Mouse (Mus musculus) stomach, postnatal 0 days (tissue): ENCODE measurements around the gene Chuk.

Experiments used
- CTCF ChIP-seq: IDR thresholded peaks from 2 replicates; pipeline ENCODE4 v1.5.1; 2016; ENCODE audit warnings: antibody characterized with exemption, low read depth, mild to moderate bottlenecking, moderate library complexity
- EP300 ChIP-seq: optimal IDR thresholded peaks from 2 replicates; pipeline ENCODE3; 2016; ENCODE audit warnings: antibody characterized with exemption

DNA sequence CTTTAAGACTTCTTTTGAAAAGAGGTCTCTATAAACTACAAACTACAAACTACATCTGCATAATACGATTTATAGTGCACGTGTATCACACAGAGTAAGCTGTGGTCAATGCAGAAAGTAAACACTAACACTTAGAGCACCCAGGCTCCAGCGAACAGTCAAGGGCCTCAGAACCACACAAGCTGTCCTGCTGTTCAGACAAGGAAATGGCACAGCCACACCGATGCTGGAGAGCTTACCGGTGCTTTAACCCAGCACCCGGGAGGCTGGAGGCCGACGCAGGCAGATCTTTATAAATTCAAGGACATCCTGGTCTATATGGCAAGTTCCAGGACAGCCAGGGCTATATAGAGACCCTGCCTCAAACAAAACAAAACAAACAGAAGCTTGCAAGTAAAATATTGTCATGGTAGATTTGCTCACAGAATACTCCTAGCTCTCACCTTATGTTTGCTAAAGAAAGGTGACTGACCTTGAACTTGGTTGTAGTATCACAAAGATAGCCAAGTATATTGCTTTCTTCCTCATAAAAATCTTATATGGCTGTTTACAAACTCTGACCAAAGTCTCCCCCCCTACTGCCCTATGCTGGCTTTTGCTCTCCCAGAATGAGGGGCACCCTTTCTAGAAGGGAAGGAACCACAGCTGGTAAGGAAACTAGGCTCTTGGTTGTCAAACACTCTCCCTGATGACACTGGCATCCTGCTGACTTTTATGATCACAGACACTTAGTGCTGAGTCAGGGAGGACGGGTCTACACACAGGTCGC is 20.6 kb upstream of the Chuk start:
- TF ChIP-seq CTCF (no peak), EP300 (no peak)
